Mouse (Mus musculus): Measurements from ENCODE around the gene Usp19.
A peak's percentile ranks its signal among the peaks of the same experiment; 100 is the strongest.

Usp19 gene

GRCm38 (mm10) chr9:108466219-108466618, 24.2 kb upstream of the Usp19 start:
- no peak for DNase-seq (ENCODE audit: low read depth, low spot score)

GRCm38 (mm10) chr9:108469430-108469829, 21.0 kb upstream of the Usp19 start:
- no peak for DNase-seq (ENCODE audit: low read depth, low spot score)

- DNase-seq (ENCODE audit: low read depth, low spot score): no peak
These were observed 20.6 kb upstream of the Usp19 start for GRCm38 (mm10) chr9:108469845-108470244.

GRCm38 (mm10) chr9:108474528-108474927, 15.9 kb upstream of the Usp19 start:
- DNase-seq (ENCODE audit: low read depth, low spot score): no peak

GRCm38 (mm10) chr9:108478638-108479156, 11.7 kb upstream of the Usp19 start:
- DNase-seq (ENCODE audit: low read depth, low spot score): peak; percentile 91

GRCm38 (mm10) chr9:108479241-108479640, 11.2 kb upstream of the Usp19 start:
- peak; percentile 28 for DNase-seq (ENCODE audit: low read depth, low spot score)

GRCm38 (mm10) chr9:108479721-108480351, 10.6 kb upstream of the Usp19 start, which contains the start of gene Lamb2:
Lamb2 (plus strand) TSS chr9:108479736.
- peak; percentile 90 for DNase-seq (ENCODE audit: low read depth, low spot score)

- DNase-seq (ENCODE audit: low read depth, low spot score): no peak
These were observed 9.4 kb upstream of the Usp19 start for GRCm38 (mm10) chr9:108480813-108481519.

- DNase-seq (ENCODE audit: low read depth, low spot score): no peak
These were observed 8.7 kb upstream of the Usp19 start for GRCm38 (mm10) chr9:108481520-108482210.

- no peak for DNase-seq (ENCODE audit: low read depth, low spot score)
These were observed 7.2 kb upstream of the Usp19 start for GRCm38 (mm10) chr9:108483051-108483790.

- DNase-seq (ENCODE audit: low read depth, low spot score): no peak
These were observed 6.4 kb upstream of the Usp19 start for GRCm38 (mm10) chr9:108484021-108484420.

- DNase-seq (ENCODE audit: low read depth, low spot score): no peak
These were observed 5.0 kb upstream of the Usp19 start for GRCm38 (mm10) chr9:108485301-108485875.

- DNase-seq (ENCODE audit: low read depth, low spot score): no peak
These were observed 3.4 kb upstream of the Usp19 start for GRCm38 (mm10) chr9:108486973-108487530.

- no peak for DNase-seq (ENCODE audit: low read depth, low spot score)
These were observed 2.0 kb upstream of the Usp19 start for GRCm38 (mm10) chr9:108488403-108488802.

- DNase-seq (ENCODE audit: low read depth, low spot score): no peak
These were observed 1.2 kb upstream of the Usp19 start for GRCm38 (mm10) chr9:108489215-108489614.

- no peak for DNase-seq (ENCODE audit: low read depth, low spot score)
These were observed 472 bp upstream of the Usp19 start for GRCm38 (mm10) chr9:108489702-108490558.

- no peak for DNase-seq (ENCODE audit: low read depth, low spot score)
These were observed 831 bp downstream of the Usp19 start for GRCm38 (mm10) chr9:108491286-108491580.

- no peak for DNase-seq (ENCODE audit: low read depth, low spot score)
These were observed 1.8 kb downstream of the Usp19 start for GRCm38 (mm10) chr9:108492043-108492750.

- no peak for DNase-seq (ENCODE audit: low read depth, low spot score)
These were observed 2.8 kb downstream of the Usp19 start for GRCm38 (mm10) chr9:108493246-108493645.
